Mouse (Mus musculus) myocyte (in vitro differentiated cells): ENCODE results near the gene Erich2.

Source experiments
- CEBPB ChIP-seq: IDR thresholded peaks from 2 replicates; pipeline ENCODE4 v1.6.1; 2011; ENCODE audit warnings: mild to moderate bottlenecking, moderate library complexity; ENCODE audit not compliant: poor library complexity, insufficient read depth, severe bottlenecking
- E2F4 ChIP-seq: IDR thresholded peaks from one replicate; pipeline ENCODE4 v1.6.1; 2011; ENCODE audit warnings: mild to moderate bottlenecking, control low read depth, moderate library complexity; ENCODE audit not compliant: insufficient read depth
- MYOD1 ChIP-seq, 3 experiments: IDR thresholded peaks; one replicate each; pipeline ENCODE4 v1.6.1; 2011; ENCODE audit warnings: control low read depth in 2 of 3, low read depth in 2 of 3, mild to moderate bottlenecking in 2 of 3, moderate library complexity in 1 of 3; ENCODE audit not compliant: insufficient read length in 2 of 3, control insufficient read depth in 1 of 3
- MYOG ChIP-seq, 3 experiments: IDR thresholded peaks; one replicate each; pipeline ENCODE4 v1.6.1; 2011; ENCODE audit warnings: control low read depth in 2 of 3, low read depth in 2 of 3, mild to moderate bottlenecking in 2 of 3; ENCODE audit not compliant: insufficient read length in 2 of 3, control insufficient read depth in 1 of 3, insufficient read depth in 1 of 3
- POLR2A ChIP-seq: IDR thresholded peaks from one replicate; pipeline ENCODE4 v1.6.1; 2011; ENCODE audit warnings: low read depth, mild to moderate bottlenecking, control low read depth, moderate library complexity; ENCODE audit not compliant: insufficient read length
- POLR2AphosphoS2 ChIP-seq: IDR thresholded peaks from one replicate; pipeline ENCODE4 v1.6.1; 2011; ENCODE audit warnings: low read depth, control low read depth; ENCODE audit not compliant: insufficient read length
- SRF ChIP-seq: IDR thresholded peaks from one replicate; pipeline ENCODE4 v1.6.1; 2011; ENCODE audit warnings: low read depth; ENCODE audit not compliant: control insufficient read depth, insufficient read length
- TCF12 ChIP-seq: IDR thresholded peaks from one replicate; pipeline ENCODE4 v1.6.1; 2011; ENCODE audit warnings: mild to moderate bottlenecking, control low read depth; ENCODE audit not compliant: poor library complexity, insufficient read depth, severe bottlenecking
- USF1 ChIP-seq: IDR thresholded peaks from one replicate; pipeline ENCODE4 v1.6.1; 2011; ENCODE audit warnings: low read depth, mild to moderate bottlenecking, control low read depth, moderate library complexity

GRCm38 (mm10) chr2:70471861-70472620 lies 36.6 kb upstream of the Erich2 start:
- no peak for TF ChIP-seq E2F4
- TF ChIP-seq MYOD1 (IDR thresholded peaks at IDR 0.05; ENCODE audit: control insufficient read depth in 1 of 3, insufficient read length in 2 of 3, low read depth in 2 of 3): no peak
- TF ChIP-seq SRF: no peak
- no peak for TF ChIP-seq POLR2A
- TF ChIP-seq POLR2AphosphoS2: no peak
- no peak for TF ChIP-seq USF1
- TF ChIP-seq CEBPB: no peak
- no peak for TF ChIP-seq MYOG (IDR thresholded peaks at IDR 0.05; ENCODE audit: control insufficient read depth in 1 of 3, insufficient read depth in 1 of 3, insufficient read length in 2 of 3, low read depth in 2 of 3)
- no peak for TF ChIP-seq TCF12
